Mouse (Mus musculus) limb, embryonic 11.5 days (tissue): ENCODE measurements around the gene Gpatch11. TPM values are rescaled to one million over a fixed set of nuclear protein-coding genes. Genes with fewer than 3 reads are reported as not detected.

Experiments
- ATAC-seq: fragments of 200-750 bp; cut with Nextera tagmentation; 2 replicates; pipeline ENCODE4 v1.8.0; 2017; ENCODE audit warnings: low read depth; ENCODE audit not compliant: insufficient number of reproducible peaks, low FRiP score, low TSS enrichment
- DNase-seq: peaks from one replicate; pipeline ENCODE4 v3.0.0-alpha.2; 2015; ENCODE audit warnings: low spot score
- H3K27ac ChIP-seq: fragments of 300-500 bp; sonication (generic); replicated peaks from 2 replicates; pipeline ENCODE4 v1.5.1; 2014; ENCODE audit warnings: low read depth, mild to moderate bottlenecking, low read length
- H3K27me3 ChIP-seq: fragments of 300-500 bp; sonication (generic); 2 replicates; pipeline ENCODE4 v1.6.1; 2014; ENCODE audit warnings: mild to moderate bottlenecking, low read length, mixed read lengths; ENCODE audit not compliant: control insufficient read depth, insufficient read depth
- H3K36me3 ChIP-seq: fragments of 300-500 bp; sonication (generic); 2 replicates; pipeline ENCODE4 v1.6.1; 2014; ENCODE audit warnings: mild to moderate bottlenecking, low read length, moderate library complexity, mixed read lengths; ENCODE audit not compliant: control insufficient read depth, insufficient read depth
- H3K4me1 ChIP-seq: fragments of 300-500 bp; sonication (generic); 2 replicates; pipeline ENCODE4 v1.6.1; 2014; ENCODE audit warnings: low read length, mixed read lengths; ENCODE audit not compliant: control insufficient read depth, insufficient read depth
- H3K4me2 ChIP-seq: fragments of 300-500 bp; sonication (generic); 2 replicates; pipeline ENCODE4 v1.6.1; 2014; ENCODE audit warnings: low read depth, mild to moderate bottlenecking, moderate library complexity; ENCODE audit not compliant: severe bottlenecking
- H3K4me3 ChIP-seq: fragments of 300-500 bp; sonication (generic); 2 replicates; pipeline ENCODE4 v1.5.1; 2014; ENCODE audit warnings: low read depth, low read length
- H3K9ac ChIP-seq: fragments of 300-500 bp; sonication (generic); 2 replicates; pipeline ENCODE4 v1.6.1; 2014; ENCODE audit warnings: mild to moderate bottlenecking, low read length
- H3K9me3 ChIP-seq: fragments of 300-500 bp; sonication (generic); 2 replicates; pipeline ENCODE4 v1.6.1; 2016; ENCODE audit warnings: low read length; ENCODE audit not compliant: control insufficient read depth
- WGBS: fragments of 180-500 bp; shearing (Covaris S2); extraction: QIAGEN DNeasy Blood & Tissue Kit; methylation state at CpG from one replicate; pipeline ENCODE4 v1.1.7; 2014; 5-methylcytosine and 5-hydroxymethylcytosine counted together
- polyA plus RNA-seq: library from polyadenylated mRNA; unstranded; fragments of >200 nt; fragmentation: Nextera tagmentation; extraction: Ambion mirVana; gene quantifications from 2 replicates; pipeline ENCODE4 v1.2.1, GENCODE M21; 2014

The Gpatch11 gene
- polyA plus RNA-seq, 1 experiment from 2014 or later, result 43.2 TPM

DNA sequence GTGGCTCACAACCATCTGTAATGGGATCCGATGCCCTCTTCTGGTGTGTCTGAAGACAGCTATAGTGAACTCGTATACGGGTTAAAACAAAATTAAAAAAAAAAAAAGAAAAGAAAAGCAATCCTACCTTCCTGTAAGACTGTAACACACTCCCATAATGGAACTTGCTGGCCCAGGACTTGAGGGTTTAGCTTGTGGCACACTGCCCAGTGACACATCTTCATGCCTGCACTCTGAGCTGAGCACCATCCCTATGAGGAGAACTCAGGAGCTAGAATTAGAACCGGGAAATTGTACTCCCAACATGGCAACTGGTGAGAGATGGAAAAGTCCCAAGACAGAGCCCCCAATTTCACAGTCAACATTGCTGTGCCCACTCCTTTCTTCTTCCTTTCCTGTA is 47.9 kb downstream of the Gpatch11 start:
- ATAC-seq (no peak), DNase-seq (no peak)
- no peak overlapping the region for H3K4me3 ChIP-seq
- no peaks in the 10 kb centered on the region for H3K4me1 ChIP-seq
- no peaks in the 10 kb centered on the region for H3K27me3 ChIP-seq
- H3K27ac ChIP-seq, result no peak overlapping the region
- 90% methylated on average over 4 of the region's 4 CpGs for WGBS
- H3K9me3 ChIP-seq, result no peaks in the 10 kb centered on the region
- no peak overlapping the region for H3K4me2 ChIP-seq
- no peaks in the 10 kb centered on the region for H3K36me3 ChIP-seq
- no peak overlapping the region for H3K9ac ChIP-seq

DNA sequence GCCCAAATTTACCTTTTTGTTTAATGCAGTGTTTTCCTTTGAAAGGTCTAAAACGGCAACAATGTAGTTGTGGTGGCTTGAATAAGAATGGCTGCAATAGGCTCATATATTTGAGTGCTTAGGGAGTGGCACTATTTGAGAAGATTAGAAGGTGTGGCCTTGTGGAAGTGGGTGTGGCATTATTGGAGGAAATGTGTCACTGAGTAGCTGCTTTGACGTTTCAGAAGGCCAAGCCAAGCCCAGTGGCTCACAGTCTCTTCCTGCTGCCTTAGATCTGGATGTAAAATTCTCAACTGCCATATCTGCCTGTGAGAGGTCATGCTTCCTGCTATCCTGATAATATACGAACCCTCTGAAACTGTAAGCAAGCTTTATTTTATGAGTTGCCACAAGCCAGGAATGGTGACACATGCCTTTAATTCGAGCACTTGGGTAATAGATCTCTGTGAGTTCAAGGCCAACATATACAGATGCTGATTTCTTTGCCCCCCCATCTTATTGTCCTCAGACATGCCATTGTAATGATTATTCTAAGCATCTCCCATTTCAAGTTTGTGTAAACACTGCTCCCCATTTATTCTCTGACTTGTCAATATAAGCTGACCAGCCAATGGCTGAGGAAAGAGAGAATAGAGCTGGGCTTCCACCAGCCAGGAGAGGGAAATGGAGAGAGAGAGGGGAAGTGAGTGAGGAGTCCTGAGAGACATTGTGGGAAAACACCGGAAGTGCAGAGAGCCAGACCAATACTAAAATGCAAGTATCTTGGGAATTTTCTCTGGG is 50.1 kb downstream of the Gpatch11 start:
- Histone ChIP-seq H3K9ac (no peak overlapping the region), H3K4me2 (no peak overlapping the region), H3K36me3 (no peaks in the 10 kb centered on the region), H3K27me3 (no peaks in the 10 kb centered on the region), H3K9me3 (no peaks in the 10 kb centered on the region), H3K4me1 (no peaks in the 10 kb centered on the region), H3K27ac (no peak overlapping the region), H3K4me3 (no peak overlapping the region)
- no peak for ATAC-seq
- WGBS, result 83% methylated on average over 5 of the region's 5 CpGs
- DNase-seq, result no peak

DNA sequence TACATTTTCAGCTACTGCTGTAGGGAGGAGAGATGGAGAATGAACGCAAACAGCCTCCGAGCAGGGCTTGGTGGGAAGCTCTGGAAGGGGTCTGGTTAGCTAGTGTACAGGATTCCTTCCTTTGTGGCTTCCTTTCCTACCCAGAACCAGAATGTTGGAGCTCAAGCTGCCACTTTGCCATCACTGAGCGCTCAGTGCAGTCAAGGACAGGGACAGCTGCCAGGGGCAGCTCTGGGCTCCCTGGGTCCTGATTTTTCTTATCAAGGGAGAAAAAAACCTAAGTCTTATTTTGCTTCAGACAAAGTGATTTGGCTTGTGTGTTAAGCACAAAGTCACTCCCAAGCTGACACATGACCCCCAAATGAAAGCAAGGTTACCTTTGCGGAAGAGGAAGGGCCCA is 53.2 kb downstream of the Gpatch11 start:
- no peaks in the 10 kb centered on the region for H3K4me1 ChIP-seq
- H3K9me3 ChIP-seq, result no peaks in the 10 kb centered on the region
- no peaks in the 10 kb centered on the region for H3K27me3 ChIP-seq
- H3K27ac ChIP-seq, result no peak overlapping the region
- ATAC-seq (no peak), DNase-seq (no peak)
- no peaks in the 10 kb centered on the region for H3K36me3 ChIP-seq
- H3K4me3 ChIP-seq, result no peak overlapping the region
- H3K4me2 ChIP-seq, result no peak overlapping the region
- H3K9ac ChIP-seq, result no peak overlapping the region
- WGBS, result 86% methylated on average over 4 of the region's 4 CpGs

DNA sequence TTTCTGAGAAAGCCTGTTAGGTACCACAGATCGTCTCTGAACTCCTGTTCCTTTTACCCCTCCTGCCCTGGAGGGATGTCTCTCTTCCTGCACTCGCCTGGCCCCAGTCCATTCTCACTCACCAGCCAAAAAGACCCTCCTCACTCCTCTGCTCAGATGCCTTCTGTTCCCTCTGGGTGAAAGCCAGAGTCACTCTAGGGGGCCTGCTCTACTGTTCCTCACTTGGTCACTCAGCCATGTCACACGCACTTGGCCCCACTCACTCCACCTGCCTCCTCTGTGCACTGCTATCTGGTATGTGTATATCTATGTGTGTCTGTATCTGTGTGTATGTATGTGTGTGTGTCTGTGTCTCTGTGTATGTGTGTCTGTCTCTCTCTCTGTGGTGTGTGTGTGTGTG is 53.8 kb downstream of the Gpatch11 start:
- Histone ChIP-seq H3K4me1 (no peaks in the 10 kb centered on the region), H3K9ac (no peak overlapping the region), H3K36me3 (no peaks in the 10 kb centered on the region), H3K27ac (no peak overlapping the region), H3K4me3 (no peak overlapping the region), H3K27me3 (no peaks in the 10 kb centered on the region), H3K4me2 (no peak overlapping the region), H3K9me3 (no peaks in the 10 kb centered on the region)
- no peak for ATAC-seq
- WGBS, result 56% methylated on average over 3 of the region's 3 CpGs
- no peak for DNase-seq

DNA sequence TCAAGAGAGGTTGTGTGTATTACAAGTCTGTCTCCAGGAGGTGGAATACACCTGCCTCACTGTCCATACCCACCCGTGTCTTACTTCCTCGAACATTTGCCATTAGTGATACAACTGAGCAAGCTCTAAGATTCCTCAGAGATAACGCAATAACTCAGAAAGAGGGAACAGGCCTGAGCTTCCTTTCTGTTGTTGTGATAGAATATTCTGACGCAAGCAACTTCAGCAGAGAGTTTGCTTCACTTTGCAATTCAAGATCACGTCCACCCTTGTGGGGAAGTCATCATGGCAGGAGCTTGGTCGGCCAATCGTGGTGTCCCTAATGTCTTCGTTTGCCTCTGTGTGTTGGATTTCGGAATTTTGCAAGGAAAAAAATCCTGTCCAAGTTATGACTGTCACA is 55.7 kb downstream of the Gpatch11 start:
- no peak overlapping the region for H3K4me3 ChIP-seq
- 79% methylated on average over 9 of the region's 9 CpGs for WGBS
- H3K9me3 ChIP-seq, result no peaks in the 10 kb centered on the region
- H3K27me3 ChIP-seq, result no peaks in the 10 kb centered on the region
- no peak overlapping the region for H3K9ac ChIP-seq
- H3K4me1 ChIP-seq, result no peaks in the 10 kb centered on the region
- H3K4me2 ChIP-seq, result no peak overlapping the region
- no peak for DNase-seq
- H3K27ac ChIP-seq, result no peak overlapping the region
- no peak for ATAC-seq
- H3K36me3 ChIP-seq, result no peaks in the 10 kb centered on the region

DNA sequence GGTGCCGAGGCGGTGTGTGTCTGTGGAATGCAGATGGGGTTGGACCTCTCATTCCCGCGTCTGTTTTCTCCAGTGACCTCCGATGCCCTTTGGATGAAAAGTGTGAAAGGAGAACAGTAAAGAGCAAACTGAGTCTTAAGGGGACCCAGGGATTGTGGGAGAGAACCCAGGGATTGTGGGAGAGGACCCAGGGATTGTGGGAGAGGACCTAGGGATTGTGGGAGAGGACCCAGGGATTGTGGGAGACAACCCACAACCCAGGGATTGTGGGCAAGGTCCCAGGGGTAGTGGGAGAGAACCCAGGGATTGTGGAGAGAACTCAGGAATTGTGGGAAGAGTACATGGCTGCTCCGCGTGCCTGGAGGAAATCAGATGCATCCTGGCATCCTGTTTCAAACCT is 59.6 kb downstream of the Gpatch11 start:
- WGBS, result 81% methylated on average over 7 of the region's 7 CpGs
- no peak for ATAC-seq
- H3K27ac ChIP-seq, result no peak overlapping the region
- H3K4me2 ChIP-seq, result no peak overlapping the region
- H3K4me3 ChIP-seq, result no peak overlapping the region
- no peak overlapping the region for H3K9ac ChIP-seq
- H3K27me3 ChIP-seq, result no peaks in the 10 kb centered on the region
- no peaks in the 10 kb centered on the region for H3K9me3 ChIP-seq
- no peak for DNase-seq
- no peaks in the 10 kb centered on the region for H3K4me1 ChIP-seq
- H3K36me3 ChIP-seq, result no peaks in the 10 kb centered on the region

DNA sequence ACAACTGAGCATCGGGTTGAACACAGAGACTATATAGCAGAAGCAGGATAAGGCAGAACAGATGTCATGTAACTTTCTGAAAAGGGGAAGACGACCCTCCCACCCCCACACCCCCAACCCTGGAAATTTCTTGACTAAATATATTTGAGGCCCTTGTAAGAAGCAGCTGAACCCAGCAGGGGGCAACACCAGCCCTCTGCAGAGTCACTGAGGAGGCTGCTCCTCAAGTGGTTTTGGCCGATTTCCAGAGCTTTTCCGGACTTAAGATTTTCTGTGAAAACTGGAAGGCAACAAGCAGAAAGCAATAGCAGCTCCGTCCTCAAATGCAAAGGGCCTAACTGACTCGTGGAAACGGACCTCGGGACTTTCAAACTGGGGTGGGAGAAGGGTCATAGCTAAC is 60.0 kb downstream of the Gpatch11 start:
- no peaks in the 10 kb centered on the region for H3K4me1 ChIP-seq
- no peak for ATAC-seq
- no peaks in the 10 kb centered on the region for H3K27me3 ChIP-seq
- no peaks in the 10 kb centered on the region for H3K9me3 ChIP-seq
- H3K27ac ChIP-seq, result no peak overlapping the region
- H3K36me3 ChIP-seq, result no peaks in the 10 kb centered on the region
- H3K9ac ChIP-seq, result no peak overlapping the region
- H3K4me2 ChIP-seq, result no peak overlapping the region
- WGBS, result 44% methylated on average over 8 of the region's 8 CpGs
- H3K4me3 ChIP-seq, result no peak overlapping the region
- peak; percentile 39 for DNase-seq
